Mouse (Mus musculus): ENCODE data around the gene Nmur1.

The Nmur1 gene

GRCm38 (mm10) chr1:86440171-86440886 is 14.3 kb upstream of the Nmur1 start:
- DNase-seq: peak; percentile 98 to 99

GRCm38 (mm10) chr1:86439487-86440170 is 13.6 kb upstream of the Nmur1 start:
- peak; percentile 38 to 50 for DNase-seq

GRCm38 (mm10) chr1:86438501-86438900 is 12.5 kb upstream of the Nmur1 start:
- peak; percentile 55 to 58 for DNase-seq

GRCm38 (mm10) chr1:86438014-86438319 is 11.9 kb upstream of the Nmur1 start:
- no peak for DNase-seq

GRCm38 (mm10) chr1:86437219-86438013 is 11.4 kb upstream of the Nmur1 start:
- DNase-seq: no peak

- DNase-seq: peak; percentile 81
Observed at GRCm38 (mm10) chr1:86435302-86435821, 9.3 kb upstream of the Nmur1 start.

- peak; percentile 99 for DNase-seq
Observed at GRCm38 (mm10) chr1:86434439-86435201, 8.6 kb upstream of the Nmur1 start.

- peak; percentile 78 to 81 for DNase-seq
Observed at GRCm38 (mm10) chr1:86434001-86434400, 8.0 kb upstream of the Nmur1 start.

GRCm38 (mm10) chr1:86433359-86433758 is 7.3 kb upstream of the Nmur1 start:
- DNase-seq: no peak

GRCm38 (mm10) chr1:86432778-86433177 is 6.8 kb upstream of the Nmur1 start:
- DNase-seq: no peak

GRCm38 (mm10) chr1:86430056-86430455 is 4.0 kb upstream of the Nmur1 start:
- DNase-seq: peak; percentile 85 to 89

- DNase-seq: no peak
Observed at GRCm38 (mm10) chr1:86424835-86425547, 1.0 kb downstream of the Nmur1 start.

GRCm38 (mm10) chr1:86424336-86424735 is 1.7 kb downstream of the Nmur1 start:
- DNase-seq: no peak

GRCm38 (mm10) chr1:86423879-86424278 is 2.1 kb downstream of the Nmur1 start:
- no peak for DNase-seq

GRCm38 (mm10) chr1:86421007-86421406 is 5.0 kb downstream of the Nmur1 start:
- peak in 1 of 2 experiments; percentile 20 for DNase-seq

GRCm38 (mm10) chr1:86416321-86416720 is 9.7 kb downstream of the Nmur1 start:
- DNase-seq: peak; percentile 48 to 67

GRCm38 (mm10) chr1:86415612-86416184 is 10.3 kb downstream of the Nmur1 start:
- DNase-seq: peak in 1 of 2 experiments; percentile 54

- DNase-seq: no peak
Observed at GRCm38 (mm10) chr1:86415144-86415543, 10.9 kb downstream of the Nmur1 start.

GRCm38 (mm10) chr1:86414715-86415114 is 11.3 kb downstream of the Nmur1 start:
- no peak for DNase-seq

GRCm38 (mm10) chr1:86409476-86409875 is 16.6 kb downstream of the Nmur1 start:
- DNase-seq: peak; percentile 40 to 47

GRCm38 (mm10) chr1:86408515-86408914 is 17.5 kb downstream of the Nmur1 start:
- DNase-seq: no peak

- no peak for DNase-seq
Observed at GRCm38 (mm10) chr1:86406914-86407313, 19.1 kb downstream of the Nmur1 start.

Measured in cerebellum, postnatal 10 days (tissue).